Mouse (Mus musculus) E14TG2a.4 (cell line): Measurements from ENCODE around the gene Set.

Source experiments
- CTCF ChIP-seq: conservative IDR thresholded peaks from 2 replicates; pipeline ENCODE4 v1.5.1; 2014; ENCODE audit warnings: low read length
- POU5F1 ChIP-seq: IDR thresholded peaks from 2 replicates; pipeline ENCODE4 v1.6.1; 2014; ENCODE audit warnings: low read length, borderline replicate concordance

GRCm38 (mm10) chr2:30063235-30063634, 6.1 kb downstream of the Set start:
- TF ChIP-seq CTCF, result no peak
- TF ChIP-seq POU5F1, result no peak
